Mouse (Mus musculus) MEL (cell line): Measurements from ENCODE around the gene Tuba3a. TPM values are rescaled to one million over a fixed set of nuclear protein-coding genes. Genes with fewer than 3 reads are reported as not detected.

Source experiments
- DNase-seq: peaks from one replicate; pipeline ENCODE4 v3.0.0; 2011; ENCODE audit warnings: low read depth, low spot score
- H3K27ac ChIP-seq: 2 replicates; pipeline ENCODE4 v1.5.1; 2012; ENCODE audit warnings: low read depth, mild to moderate bottlenecking, control low read depth, low read length, moderate library complexity; ENCODE audit not compliant: control insufficient read depth
- H3K27me3 ChIP-seq, 2 experiments: fragments of 150-350 bp in 1 of 2; sonication (generic) in 1 of 2; 2 replicates each; pipeline ENCODE4 v1.6.1; 2012; ENCODE audit warnings: low read length in 2 of 2, mild to moderate bottlenecking in 2 of 2, improper control_type of control experiment in 1 of 2, moderate library complexity in 1 of 2; ENCODE audit not compliant: insufficient read depth in 2 of 2, control insufficient read depth in 1 of 2
- H3K36me3 ChIP-seq, 2 experiments: 2 replicates each; pipeline ENCODE4 v1.6.1; 2012 to 2014; ENCODE audit warnings: low read length in 2 of 2, improper control_type of control experiment in 1 of 2, inconsistent platforms in 1 of 2, mild to moderate bottlenecking in 1 of 2; ENCODE audit not compliant: insufficient read depth in 2 of 2, control insufficient read depth in 1 of 2
- H3K4me1 ChIP-seq, 2 experiments: fragments of 150-350 bp in 1 of 2; sonication (generic) in 1 of 2; 2 replicates each; pipeline ENCODE4 v1.6.1; 2012; ENCODE audit warnings: low read length in 2 of 2, improper control_type of control experiment in 1 of 2, mild to moderate bottlenecking in 1 of 2; ENCODE audit not compliant: insufficient read depth in 2 of 2, control insufficient read depth in 1 of 2
- H3K4me3 ChIP-seq, 2 experiments: fragments of 150-350 bp in 1 of 2; sonication (generic) in 1 of 2; 2 replicates each; pipeline ENCODE4 v1.5.1; 2012; ENCODE audit warnings: low read depth in 2 of 2, low read length in 2 of 2, mild to moderate bottlenecking in 2 of 2, moderate library complexity in 2 of 2, control low read depth in 1 of 2, improper control_type of control experiment in 1 of 2; ENCODE audit not compliant: control insufficient read depth in 1 of 2, insufficient read depth in 1 of 2
- H3K79me2 ChIP-seq: 2 replicates; pipeline ENCODE4 v1.6.1; 2012; ENCODE audit warnings: mild to moderate bottlenecking, low read length, moderate library complexity; ENCODE audit not compliant: control insufficient read depth, poor library complexity, insufficient read depth
- H3K9ac ChIP-seq: 2 replicates; pipeline ENCODE4 v1.6.1; 2012; ENCODE audit warnings: low read depth, mild to moderate bottlenecking, control low read depth, low read length, moderate library complexity; ENCODE audit not compliant: control insufficient read depth, poor library complexity, severe bottlenecking
- H3K9me3 ChIP-seq: fragments of 150-350 bp; sonication (generic); replicated peaks from 2 replicates; pipeline ENCODE4 v1.6.1; 2012; ENCODE audit warnings: mild to moderate bottlenecking, low read length, improper control_type of control experiment, moderate library complexity; ENCODE audit not compliant: insufficient read depth
- CTCF ChIP-seq, 3 experiments: IDR thresholded peaks in 2 of 3; conservative IDR thresholded peaks in 1 of 3; 2 replicates each; pipeline ENCODE4 v1.5.1; 2011 to 2012; ENCODE audit warnings: low read length in 3 of 3, low read depth in 2 of 3, mild to moderate bottlenecking in 2 of 3, improper control_type of control experiment in 1 of 3, inconsistent platforms in 1 of 3, mixed read lengths in 1 of 3, moderate library complexity in 1 of 3; ENCODE audit not compliant: control insufficient read depth in 1 of 3, insufficient read depth in 1 of 3, poor library complexity in 1 of 3, severe bottlenecking in 1 of 3
- E2F4 ChIP-seq: IDR thresholded peaks from 2 replicates; pipeline ENCODE4 v1.6.1; 2011; ENCODE audit warnings: low read depth, low read length, improper control_type of control experiment, borderline replicate concordance
- ELF1 ChIP-seq: IDR thresholded peaks from 2 replicates; pipeline ENCODE4 v1.6.1; 2014; ENCODE audit warnings: low read depth, mild to moderate bottlenecking, inconsistent platforms, low read length, improper control_type of control experiment, moderate library complexity
- ETS1 ChIP-seq: IDR thresholded peaks from 2 replicates; pipeline ENCODE4 v1.6.1; 2012; ENCODE audit warnings: low read depth, mild to moderate bottlenecking, inconsistent platforms, low read length, improper control_type of control experiment, moderate library complexity
- GABPA ChIP-seq: IDR thresholded peaks from 2 replicates; pipeline ENCODE4 v1.6.1; 2012; ENCODE audit warnings: low read depth, mild to moderate bottlenecking, inconsistent platforms, low read length, improper control_type of control experiment, moderate library complexity
- GATA1 ChIP-seq: IDR thresholded peaks from 2 replicates; pipeline ENCODE4 v1.6.1; 2011; ENCODE audit warnings: low read depth, low read length, improper control_type of control experiment
- HCFC1 ChIP-seq: IDR thresholded peaks from 2 replicates; pipeline ENCODE4 v1.6.1; 2012; ENCODE audit warnings: low read depth, mild to moderate bottlenecking, inconsistent platforms, low read length, improper control_type of control experiment, moderate library complexity
- JUND ChIP-seq: IDR thresholded peaks from 2 replicates; pipeline ENCODE4 v1.6.1; 2011; ENCODE audit warnings: low read depth, mild to moderate bottlenecking, improper control_type of control experiment, low read length
- KAT2A ChIP-seq: conservative IDR thresholded peaks from 2 replicates; pipeline ENCODE4 v1.6.1; 2012; ENCODE audit warnings: low read depth, low read length, improper control_type of control experiment, inconsistent platforms
- MAFK ChIP-seq: IDR thresholded peaks from 2 replicates; pipeline ENCODE4 v1.6.1; 2011; ENCODE audit warnings: low read depth, mild to moderate bottlenecking, low read length, improper control_type of control experiment, borderline replicate concordance
- MAX ChIP-seq: IDR thresholded peaks from 2 replicates; pipeline ENCODE4 v1.6.1; 2011; ENCODE audit warnings: low read length, improper control_type of control experiment
- MYB ChIP-seq: IDR thresholded peaks from 2 replicates; pipeline ENCODE4 v1.6.1; 2011; ENCODE audit warnings: mild to moderate bottlenecking, low read depth, low read length, improper control_type of control experiment
- MYC ChIP-seq: IDR thresholded peaks from 2 replicates; pipeline ENCODE4 v1.6.1; 2011; ENCODE audit warnings: low read depth, mild to moderate bottlenecking, low read length, improper control_type of control experiment, moderate library complexity
- NELFE ChIP-seq: IDR thresholded peaks from 2 replicates; pipeline ENCODE4 v1.6.1; 2011; ENCODE audit warnings: low read depth, low read length, improper control_type of control experiment
- NRF1 ChIP-seq: IDR thresholded peaks from 2 replicates; pipeline ENCODE4 v1.6.1; 2014; ENCODE audit warnings: low read depth, mild to moderate bottlenecking, inconsistent platforms, low read length, improper control_type of control experiment, moderate library complexity; ENCODE audit not compliant: poor library complexity, insufficient read depth, severe bottlenecking
- POLR2A ChIP-seq, 2 experiments: IDR thresholded peaks; 2 replicates each; pipeline ENCODE4 v1.6.1; 2011 to 2012; ENCODE audit warnings: low read length in 2 of 2, mild to moderate bottlenecking in 2 of 2, control low read depth in 1 of 2, improper control_type of control experiment in 1 of 2, low read depth in 1 of 2, moderate library complexity in 1 of 2; ENCODE audit not compliant: control insufficient read depth in 1 of 2, insufficient read depth in 1 of 2, poor library complexity in 1 of 2
- RCOR1 ChIP-seq: IDR thresholded peaks from 2 replicates; pipeline ENCODE4 v1.6.1; 2012; ENCODE audit warnings: low read depth, mild to moderate bottlenecking, inconsistent platforms, low read length, improper control_type of control experiment
- SIN3A ChIP-seq: IDR thresholded peaks from 2 replicates; pipeline ENCODE4 v1.6.1; 2012; ENCODE audit warnings: low read length, improper control_type of control experiment, inconsistent platforms
- TAL1 ChIP-seq: IDR thresholded peaks from 2 replicates; pipeline ENCODE4 v1.6.1; 2012; ENCODE audit warnings: mild to moderate bottlenecking, inconsistent platforms, low read length, moderate library complexity, mixed read lengths
- TCF12 ChIP-seq: IDR thresholded peaks from 2 replicates; pipeline ENCODE4 v1.6.1; 2014; ENCODE audit warnings: low read depth, mild to moderate bottlenecking, inconsistent platforms, low read length, improper control_type of control experiment, moderate library complexity
- UBTF ChIP-seq: IDR thresholded peaks from 2 replicates; pipeline ENCODE4 v1.6.1; 2012; ENCODE audit warnings: low read depth, mild to moderate bottlenecking, inconsistent platforms, low read length, improper control_type of control experiment, moderate library complexity, borderline replicate concordance; ENCODE audit not compliant: insufficient read depth
- USF1 ChIP-seq: IDR thresholded peaks from 2 replicates; pipeline ENCODE4 v1.6.1; 2014; ENCODE audit warnings: low read depth, mild to moderate bottlenecking, inconsistent platforms, low read length, improper control_type of control experiment, moderate library complexity
- ZMIZ1 ChIP-seq: IDR thresholded peaks from 2 replicates; pipeline ENCODE4 v1.6.1; 2012; ENCODE audit warnings: low read depth, mild to moderate bottlenecking, inconsistent platforms, low read length, improper control_type of control experiment, moderate library complexity
- ZNF384 ChIP-seq: IDR thresholded peaks from 2 replicates; pipeline ENCODE4 v1.6.1; 2012; ENCODE audit warnings: low read depth, mild to moderate bottlenecking, inconsistent platforms, low read length, improper control_type of control experiment
- polyA plus RNA-seq, 2 experiments: library from polyadenylated mRNA; stranded (reverse) in 1 of 2; unstranded in 1 of 2; fragments of >175 nt in 1 of 2; fragments of >200 nt in 1 of 2; gene quantifications; 2 replicates each; pipeline versions ENCODE4 v1.2.1 to v1.2.4; 2012; ENCODE audit warnings: low replicate concordance in 2 of 2, low read depth in 1 of 2; ENCODE audit not compliant: insufficient read length in 2 of 2, insufficient read depth in 1 of 2, missing spikeins in 1 of 2
- total RNA-seq: library from RNA; depleted of rRNA; stranded (reverse); fragments of 300-350 nt; gene quantifications from 2 replicates; pipeline ENCODE4 v1.2.3, GENCODE M21; 2012; rRNA removed

Tuba3a gene
- total RNA-seq (not detected in 2 replicates), polyA plus RNA-seq (under 1 TPM in 1 of 2 experiments, not detected in 1; 0.06 TPM)

- TF ChIP-seq MAFK: no peak
- TF ChIP-seq UBTF: no peak
- TF ChIP-seq TCF12: no peak
- no peak for TF ChIP-seq ELF1
- no peak for TF ChIP-seq ZNF384
- no peak for TF ChIP-seq GABPA
- TF ChIP-seq USF1: no peak
- no peak for TF ChIP-seq RCOR1
- no peak for TF ChIP-seq MYC
- TF ChIP-seq SIN3A: no peak
- TF ChIP-seq NRF1: no peak
- TF ChIP-seq ZMIZ1: no peak
- TF ChIP-seq MAX: no peak
- TF ChIP-seq KAT2A: no peak
- no peak for TF ChIP-seq ETS1
- TF ChIP-seq JUND: no peak
- no peak for TF ChIP-seq GATA1
- no peak for TF ChIP-seq POLR2A (IDR thresholded peaks at IDR 0.05; ENCODE audit: control insufficient read depth in 1 of 2, insufficient read depth in 1 of 2, low read depth in 1 of 2, low read length in 2 of 2, poor library complexity in 1 of 2)
- TF ChIP-seq E2F4: no peak
- TF ChIP-seq MYB: no peak
- Histone ChIP-seq H3K79me2 (no peaks in the 10 kb centered on the region), H3K36me3 (no peaks in the 10 kb centered on the region), H3K27ac (no peak within 1 kb of the TSS), H3K4me3 (no peak within 1 kb of the TSS), H3K9ac (no peak within 1 kb of the TSS), H3K9me3 (no peaks in the 10 kb centered on the region), H3K4me1 (no peaks in the 10 kb centered on the region), H3K27me3 (peaks cover 2 to 15% of the 10 kb centered on the region in 2 experiments)
- no peak for DNase-seq
Measured at GRCm38 (mm10) chr6:125285890-125286289, at the start of gene Tuba3a. TSS of gene Tuba3a (minus strand) at chr6:125286042.

DNA sequence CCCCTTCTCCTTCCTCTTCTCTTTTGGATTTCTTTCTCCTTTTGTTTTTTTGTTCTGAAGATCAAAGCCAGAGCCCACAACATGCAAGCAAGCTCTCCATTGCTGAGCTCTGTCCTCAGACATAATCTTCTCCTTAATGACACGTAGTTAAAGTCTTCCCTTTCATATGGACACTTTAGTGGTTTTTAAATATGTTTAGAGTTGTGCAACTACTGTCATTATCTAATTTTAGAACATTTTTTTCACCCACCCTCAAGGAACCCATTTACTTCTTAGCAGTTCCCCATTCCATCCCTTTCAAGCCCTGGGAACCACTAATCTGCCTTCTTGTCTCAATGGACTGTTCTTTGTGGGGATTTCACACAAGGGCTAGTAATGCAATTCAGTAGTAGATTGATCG is 48.5 kb upstream of the Tuba3a start:
- Histone ChIP-seq H3K79me2 (no peaks in the 10 kb centered on the region), H3K9ac (no peak overlapping the region), H3K27ac (no peak overlapping the region), H3K27me3 (peaks cover 2 to 5% of the 10 kb centered on the region in 2 experiments), H3K36me3 (no peaks in the 10 kb centered on the region; a peak in 1 of 4 replicates), H3K9me3 (no peaks in the 10 kb centered on the region), H3K4me3 (no peak overlapping the region), H3K4me1 (no peaks in the 10 kb centered on the region)
- no peak for DNase-seq
- TF ChIP-seq TCF12 (no peak), TAL1 (no peak), UBTF (no peak), CTCF (IDR thresholded peaks at IDR 0.05 in 2 of 3, conservative IDR thresholded peaks at IDR 0.05 in 1 of 3; ENCODE audit: control insufficient read depth in 1 of 3, insufficient read depth in 1 of 3, low read depth in 2 of 3, low read length in 3 of 3, poor library complexity in 1 of 3, severe bottlenecking in 1 of 3) (no peak), NELFE (no peak), MAFK (no peak), HCFC1 (no peak)
